Mouse (Mus musculus): ENCODE measurements around the gene Kalrn. TPM values are rescaled to one million over a fixed set of nuclear protein-coding genes. Genes with fewer than 3 reads are reported as not detected.

Gene Kalrn
- total and polyA plus RNA-seq, 2 experiments from 2014 or later = 23.6 to 148 TPM

GRCm38 (mm10) chr16:34325161-34325560 is 248.2 kb downstream of the Kalrn start:
- DNase-seq = no peak
- TF ChIP-seq CTCF (IDR thresholded peaks at IDR 0.05; ENCODE audit: low read depth) = no peak
- H3K4me2 ChIP-seq (ENCODE audit: low read depth) = no peak overlapping the region
- H3K36me3 ChIP-seq (ENCODE audit: insufficient read depth) = no peaks in the 10 kb centered on the region; the same call in 1 of the 2 replicates
- peaks cover 11% of the 10 kb centered on the region for H3K4me1 ChIP-seq (ENCODE audit: insufficient read depth)
- no peak overlapping the region for H3K9ac ChIP-seq
- no peak overlapping the region for H3K4me3 ChIP-seq (ENCODE audit: low read depth, low read length)
- H3K27me3 ChIP-seq (ENCODE audit: insufficient read depth, low read length) = no peaks in the 10 kb centered on the region
- H3K9me3 ChIP-seq (ENCODE audit: low read length) = no peaks in the 10 kb centered on the region
- WGBS = 87% methylated on average over 4 of the region's 4 CpGs
- H3K27ac ChIP-seq (ENCODE audit: low read depth, low read length) = no peak overlapping the region
- ATAC-seq = no peak

GRCm38 (mm10) chr16:34324735-34325134 is 248.6 kb downstream of the Kalrn start:
- ATAC-seq (no peak), DNase-seq (no peak)
- no peaks in the 10 kb centered on the region for H3K36me3 ChIP-seq (ENCODE audit: insufficient read depth)
- H3K4me1 ChIP-seq (ENCODE audit: insufficient read depth) = peaks cover 7% of the 10 kb centered on the region
- H3K27ac ChIP-seq (ENCODE audit: low read depth, low read length) = no peak overlapping the region
- no peak overlapping the region for H3K9ac ChIP-seq
- H3K4me3 ChIP-seq (ENCODE audit: low read depth, low read length) = no peak overlapping the region
- H3K9me3 ChIP-seq (ENCODE audit: low read length) = no peaks in the 10 kb centered on the region
- TF ChIP-seq CTCF (IDR thresholded peaks at IDR 0.05; ENCODE audit: low read depth) = no peak
- H3K4me2 ChIP-seq (ENCODE audit: low read depth) = no peak overlapping the region
- no peaks in the 10 kb centered on the region for H3K27me3 ChIP-seq (ENCODE audit: insufficient read depth, low read length)
- WGBS = 64% methylated on average over 3 of the region's 3 CpGs

GRCm38 (mm10) chr16:34323496-34323895 is 249.8 kb downstream of the Kalrn start:
- H3K36me3 ChIP-seq (ENCODE audit: insufficient read depth) = no peaks in the 10 kb centered on the region
- no peak overlapping the region for H3K4me3 ChIP-seq (ENCODE audit: low read depth, low read length)
- WGBS = 62% methylated on average over 1 of the region's 1 CpGs
- H3K9me3 ChIP-seq (ENCODE audit: low read length) = no peaks in the 10 kb centered on the region
- ATAC-seq = no peak
- no peak overlapping the region for H3K27ac ChIP-seq (ENCODE audit: low read depth, low read length)
- no peak overlapping the region for H3K9ac ChIP-seq
- TF ChIP-seq CTCF (IDR thresholded peaks at IDR 0.05; ENCODE audit: low read depth) = no peak
- peaks cover 3% of the 10 kb centered on the region for H3K4me1 ChIP-seq (ENCODE audit: insufficient read depth)
- no peak overlapping the region for H3K4me2 ChIP-seq (ENCODE audit: low read depth)
- DNase-seq = no peak
- H3K27me3 ChIP-seq (ENCODE audit: insufficient read depth, low read length) = no peaks in the 10 kb centered on the region

- Histone ChIP-seq H3K4me3 (ENCODE audit: low read depth, low read length) (no peak overlapping the region), H3K9ac (no peak overlapping the region), H3K27ac (ENCODE audit: low read depth, low read length) (no peak overlapping the region), H3K9me3 (ENCODE audit: low read length) (no peaks in the 10 kb centered on the region), H3K4me1 (ENCODE audit: insufficient read depth) (peaks cover 3% of the 10 kb centered on the region), H3K27me3 (ENCODE audit: insufficient read depth, low read length) (no peaks in the 10 kb centered on the region), H3K36me3 (ENCODE audit: insufficient read depth) (no peaks in the 10 kb centered on the region), H3K4me2 (ENCODE audit: low read depth) (no peak overlapping the region)
- WGBS = 44% methylated on average over 4 of the region's 4 CpGs
- ATAC-seq = peak; percentile 78
- peak; percentile 76 for TF ChIP-seq CTCF (IDR thresholded peaks at IDR 0.05; ENCODE audit: low read depth)
- peak; percentile 59 for DNase-seq
Observed at GRCm38 (mm10) chr16:34322546-34322945, 250.8 kb downstream of the Kalrn start.

GRCm38 (mm10) chr16:34321066-34321790 is 252.1 kb downstream of the Kalrn start:
- no peak for ATAC-seq
- no peak overlapping the region for H3K4me2 ChIP-seq (ENCODE audit: low read depth)
- peaks cover 6% of the 10 kb centered on the region for H3K4me1 ChIP-seq (ENCODE audit: insufficient read depth)
- H3K4me3 ChIP-seq (ENCODE audit: low read depth, low read length) = no peak overlapping the region
- TF ChIP-seq CTCF (IDR thresholded peaks at IDR 0.05; ENCODE audit: low read depth) = no peak
- DNase-seq = no peak
- no peaks in the 10 kb centered on the region for H3K36me3 ChIP-seq (ENCODE audit: insufficient read depth)
- no peak overlapping the region for H3K27ac ChIP-seq (ENCODE audit: low read depth, low read length)
- H3K9ac ChIP-seq = no peak overlapping the region
- no peaks in the 10 kb centered on the region for H3K9me3 ChIP-seq (ENCODE audit: low read length)
- H3K27me3 ChIP-seq (ENCODE audit: insufficient read depth, low read length) = no peaks in the 10 kb centered on the region
- WGBS = 53% methylated on average over 4 of the region's 4 CpGs

- no peak for TF ChIP-seq CTCF (IDR thresholded peaks at IDR 0.05; ENCODE audit: low read depth)
- Histone ChIP-seq H3K27me3 (ENCODE audit: insufficient read depth, low read length) (no peaks in the 10 kb centered on the region), H3K4me1 (ENCODE audit: insufficient read depth) (peaks cover 5% of the 10 kb centered on the region), H3K4me2 (ENCODE audit: low read depth) (no peak overlapping the region), H3K4me3 (ENCODE audit: low read depth, low read length) (no peak overlapping the region), H3K27ac (ENCODE audit: low read depth, low read length) (peak overlapping the region; percentile 15; the same call in 1 of the 2 replicates), H3K9ac (no peak overlapping the region), H3K36me3 (ENCODE audit: insufficient read depth) (no peaks in the 10 kb centered on the region), H3K9me3 (ENCODE audit: low read length) (no peaks in the 10 kb centered on the region)
- WGBS = 66% methylated on average over 11 of the region's 11 CpGs
- DNase-seq = peak; percentile 45
- ATAC-seq = peak; percentile 66
Observed at GRCm38 (mm10) chr16:34320023-34320800, 253.1 kb downstream of the Kalrn start.

GRCm38 (mm10) chr16:34317110-34317509 is 256.2 kb downstream of the Kalrn start:
- Histone ChIP-seq H3K4me2 (ENCODE audit: low read depth) (no peak overlapping the region), H3K36me3 (ENCODE audit: insufficient read depth) (no peaks in the 10 kb centered on the region; the same call in none of the 2 replicates), H3K9ac (no peak overlapping the region), H3K9me3 (ENCODE audit: low read length) (no peaks in the 10 kb centered on the region), H3K4me1 (ENCODE audit: insufficient read depth) (peaks cover 5% of the 10 kb centered on the region; the same call in 1 of the 2 replicates), H3K27ac (ENCODE audit: low read depth, low read length) (no peak overlapping the region), H3K4me3 (ENCODE audit: low read depth, low read length) (no peak overlapping the region), H3K27me3 (ENCODE audit: insufficient read depth, low read length) (no peaks in the 10 kb centered on the region)
- DNase-seq (no peak), ATAC-seq (no peak)
- no peak for TF ChIP-seq CTCF (IDR thresholded peaks at IDR 0.05; ENCODE audit: low read depth)
- WGBS = 45% methylated on average over 3 of the region's 3 CpGs
